Mouse (Mus musculus) liver, postnatal 0 days (tissue): ENCODE results near the gene Olfr150. TPM values are rescaled to one million over a fixed set of nuclear protein-coding genes. Genes with fewer than 3 reads are reported as not detected.

Source experiments
- ATAC-seq: fragments of 200-750 bp; cut with Nextera tagmentation; 2 replicates; pipeline ENCODE4 v1.8.0; 2017; ENCODE audit warnings: mild to moderate bottlenecking, moderate library complexity
- DNase-seq: peaks from one replicate; pipeline ENCODE4 v3.0.0-alpha.2; 2016
- H3K27ac ChIP-seq: fragments of 300-500 bp; sonication (generic); 2 replicates; pipeline ENCODE4 v1.5.1; 2014; ENCODE audit warnings: antibody characterized with exemption, moderate library complexity, mild to moderate bottlenecking, low read depth
- H3K27me3 ChIP-seq: fragments of 300-500 bp; sonication (generic); 2 replicates; pipeline ENCODE4 v1.6.1; 2014; ENCODE audit warnings: low read length, control low read depth, mixed read lengths; ENCODE audit not compliant: insufficient read depth
- H3K36me3 ChIP-seq: fragments of 300-500 bp; sonication (generic); replicated peaks from 2 replicates; pipeline ENCODE4 v1.6.1; 2014; ENCODE audit warnings: mild to moderate bottlenecking, control low read depth, low read length, moderate library complexity, mixed read lengths; ENCODE audit not compliant: insufficient read depth
- H3K4me1 ChIP-seq: fragments of 300-500 bp; sonication (generic); 2 replicates; pipeline ENCODE4 v1.6.1; 2014; ENCODE audit warnings: antibody characterized with exemption, mild to moderate bottlenecking, control low read depth; ENCODE audit not compliant: insufficient read depth
- H3K4me2 ChIP-seq: fragments of 300-500 bp; sonication (generic); 2 replicates; pipeline ENCODE4 v1.6.1; 2014; ENCODE audit warnings: low read depth, mild to moderate bottlenecking, low read length, moderate library complexity, mixed read lengths
- H3K4me3 ChIP-seq: fragments of 300-500 bp; sonication (generic); 2 replicates; pipeline ENCODE4 v1.5.1; 2014; ENCODE audit warnings: low read depth, low read length
- H3K9ac ChIP-seq: fragments of 300-500 bp; sonication (generic); replicated peaks from 2 replicates; pipeline ENCODE4 v1.6.1; 2014; ENCODE audit warnings: mild to moderate bottlenecking, moderate library complexity
- H3K9me3 ChIP-seq: fragments of 300-500 bp; sonication (generic); 2 replicates; pipeline ENCODE4 v1.6.1; 2016; ENCODE audit warnings: mild to moderate bottlenecking, control low read depth, low read length, mixed read lengths
- CTCF ChIP-seq: sonication (generic); IDR thresholded peaks from 2 replicates; pipeline ENCODE4 v1.5.1; 2016; ENCODE audit warnings: antibody characterized with exemption, low read depth
- EP300 ChIP-seq: IDR thresholded peaks from 2 replicates; pipeline ENCODE4 v1.6.1; 2016; ENCODE audit warnings: antibody characterized with exemption, low read depth, mild to moderate bottlenecking
- WGBS: fragments of 180-500 bp; shearing (Covaris S2); extraction: QIAGEN DNeasy Blood & Tissue Kit; methylation state at CpG from one replicate; pipeline ENCODE4 v1.1.7; 2014; ENCODE audit not compliant: insufficient replicate concordance; 5-methylcytosine and 5-hydroxymethylcytosine counted together
- polyA plus RNA-seq: library from polyadenylated mRNA; unstranded; fragments of >200 nt; fragmentation: Nextera tagmentation; extraction: Ambion mirVana; gene quantifications from 2 replicates; pipeline ENCODE4 v1.2.1, GENCODE M21; 2015

Gene Olfr150
- polyA plus RNA-seq, 1 experiment from 2014 or later, result not detected

- no peaks in the 10 kb centered on the region for H3K36me3 ChIP-seq
- ATAC-seq, result no peak
- WGBS, result 82% methylated on average over 1 of the region's 1 CpGs
- DNase-seq, result no peak
- H3K4me3 ChIP-seq, result no peak overlapping the region
- TF ChIP-seq EP300, result no peak
- TF ChIP-seq CTCF, result no peak
- no peaks in the 10 kb centered on the region for H3K9me3 ChIP-seq
- H3K4me2 ChIP-seq, result no peak overlapping the region
- H3K9ac ChIP-seq, result no peak overlapping the region
- no peaks in the 10 kb centered on the region for H3K4me1 ChIP-seq
- H3K27me3 ChIP-seq, result no peaks in the 10 kb centered on the region
- no peak overlapping the region for H3K27ac ChIP-seq
Observed at GRCm38 (mm10) chr9:39746428-39746827, 15.7 kb downstream of the Olfr150 start.

- H3K4me3 ChIP-seq, result no peak within 1 kb of the TSS
- H3K27ac ChIP-seq, result no peak within 1 kb of the TSS
- DNase-seq (no peak), ATAC-seq (no peak)
- H3K36me3 ChIP-seq, result no peaks in the 10 kb centered on the region
- H3K9ac ChIP-seq, result no peak within 1 kb of the TSS
- no peak for TF ChIP-seq CTCF
- no peak for TF ChIP-seq EP300
- H3K27me3 ChIP-seq, result no peaks in the 10 kb centered on the region
- no peaks in the 10 kb centered on the region for H3K4me1 ChIP-seq
- no peak within 1 kb of the TSS for H3K4me2 ChIP-seq
- WGBS, result 68% methylated on average over 1 of the region's 1 CpGs
- H3K9me3 ChIP-seq, result no peaks in the 10 kb centered on the region
Observed at GRCm38 (mm10) chr9:39783153-39783552, 52.4 kb downstream of the Olfr150 start, which contains the start of gene Olfr968. Gene Olfr968, minus strand, starts transcription at chr9:39783253.

Other genes with a start within 250 kb of the Olfr150 start
- gene Olfr44, start 237.0 kb upstream of the Olfr150 start, polyA plus RNA-seq, result not detected in 2 replicates
- gene Olfr957, start 215.2 kb upstream of the Olfr150 start, polyA plus RNA-seq, result not detected in 2 replicates
- not detected in 2 replicates for gene Olfr958, start 176.9 kb upstream of the Olfr150 start, polyA plus RNA-seq
- gene Olfr959, start 155.4 kb upstream of the Olfr150 start, polyA plus RNA-seq, result not detected in 2 replicates
- 1.1 and 2.1 TPM in 2 replicates for gene AW551984, start 126.6 kb upstream of the Olfr150 start, polyA plus RNA-seq
- gene Olfr148, start 120.3 kb upstream of the Olfr150 start, polyA plus RNA-seq, result not detected in 2 replicates
- gene Olfr960, start 109.6 kb upstream of the Olfr150 start, polyA plus RNA-seq, result not detected in 2 replicates
- gene Olfr961, start 85.9 kb upstream of the Olfr150 start, polyA plus RNA-seq, result not detected in 2 replicates
- gene Olfr963, start 63.8 kb upstream of the Olfr150 start, polyA plus RNA-seq, result not detected in 2 replicates
- not detected in 2 replicates for gene Olfr149, start 23.9 kb upstream of the Olfr150 start, polyA plus RNA-seq
- gene Olfr965, start 19.6 kb upstream of the Olfr150 start, polyA plus RNA-seq, result not detected in 2 replicates
- gene Olfr967, start 15.3 kb downstream of the Olfr150 start, polyA plus RNA-seq, result not detected in 2 replicates
- gene Olfr968, start 52.3 kb downstream of the Olfr150 start, polyA plus RNA-seq, result not detected in 2 replicates
- gene Olfr969, start 60.0 kb downstream of the Olfr150 start, polyA plus RNA-seq, result not detected in 2 replicates
- gene Olfr970, start 77.9 kb downstream of the Olfr150 start, polyA plus RNA-seq, result not detected in 2 replicates
- not detected in 2 replicates for gene Olfr971, start 105.9 kb downstream of the Olfr150 start, polyA plus RNA-seq
- not detected in 2 replicates for gene Olfr972, start 135.4 kb downstream of the Olfr150 start, polyA plus RNA-seq
- not detected in 2 replicates for gene Olfr229, start 176.4 kb downstream of the Olfr150 start, polyA plus RNA-seq
- gene Olfr974, start 206.5 kb downstream of the Olfr150 start, polyA plus RNA-seq, result not detected in 2 replicates
- not detected in 2 replicates for gene Olfr975, start 221.1 kb downstream of the Olfr150 start, polyA plus RNA-seq
- not detected in 2 replicates for gene Olfr976, start 230.2 kb downstream of the Olfr150 start, polyA plus RNA-seq